Mouse (Mus musculus): Measurements from ENCODE around the gene Hic2.
"Not testable (repeated sequence)": the region's sequence is repeated elsewhere in the genome, so short reads cannot be mapped to it uniquely, and the experiment has no call there.

Hic2 gene

GRCm38 (mm10) chr16:17232794-17233701 is at the start of gene Hic2:
TSS of gene Hic2 (plus strand) at chr16:17233572.
- peak; percentile 99 for DNase-seq

GRCm38 (mm10) chr16:17185475-17185874 is 47.9 kb upstream of the Hic2 start:
- DNase-seq, result no peak

- no peak for DNase-seq
These were observed 39.5 kb upstream of the Hic2 start for GRCm38 (mm10) chr16:17193823-17194222.

- peak; percentile 14 for DNase-seq
These were observed 33.0 kb upstream of the Hic2 start for GRCm38 (mm10) chr16:17200121-17200952.

- peak; percentile 92 for DNase-seq
These were observed 32.2 kb upstream of the Hic2 start for GRCm38 (mm10) chr16:17200953-17201707.

- peak; percentile 32 for DNase-seq
These were observed 31.4 kb upstream of the Hic2 start for GRCm38 (mm10) chr16:17201977-17202376.

GRCm38 (mm10) chr16:17202549-17202948 is 30.8 kb upstream of the Hic2 start, which contains the start of gene Ube2l3:
TSS of gene Ube2l3 (minus strand) at chr16:17202649.
- DNase-seq, result no peak

- peak; percentile 64 for DNase-seq
These were observed 28.4 kb upstream of the Hic2 start for GRCm38 (mm10) chr16:17204990-17205389.

- DNase-seq, result peak; percentile 95
These were observed 24.7 kb upstream of the Hic2 start, which contains the start of gene Rimbp3 for GRCm38 (mm10) chr16:17208389-17209361. TSS of gene Rimbp3 (plus strand) at chr16:17208603.

- no peak for DNase-seq
These were observed 23.9 kb upstream of the Hic2 start for GRCm38 (mm10) chr16:17209404-17209960.

GRCm38 (mm10) chr16:17209981-17210838 is 23.2 kb upstream of the Hic2 start:
- DNase-seq, result peak; percentile 95

GRCm38 (mm10) chr16:17216934-17217633 is 16.3 kb upstream of the Hic2 start:
- DNase-seq, result no peak

GRCm38 (mm10) chr16:17220127-17220733 is 13.1 kb upstream of the Hic2 start:
- DNase-seq, result peak; percentile 13

GRCm38 (mm10) chr16:17222197-17222596 is 11.2 kb upstream of the Hic2 start:
- peak; percentile 86 for DNase-seq

GRCm38 (mm10) chr16:17225584-17225983 is 7.8 kb upstream of the Hic2 start:
- DNase-seq, result no peak

- DNase-seq, result no peak
These were observed 6.9 kb upstream of the Hic2 start for GRCm38 (mm10) chr16:17226496-17226895.

GRCm38 (mm10) chr16:17231523-17231922 is 1.8 kb upstream of the Hic2 start:
- DNase-seq, result not testable (repeated sequence)

GRCm38 (mm10) chr16:17233702-17234498 is 528 bp downstream of the Hic2 start:
- DNase-seq, result peak; percentile 86

All from embryo, embryonic 11 days (tissue).